Mouse (Mus musculus) cerebellum, postnatal 4 days (tissue): ENCODE measurements around the gene Phactr1.

Source experiments
- DNase-seq, 2 experiments: peaks; one replicate each; pipeline ENCODE4 v3.0.0; 2022; ENCODE audit warnings: low spot score in 2 of 2, mixed read lengths in 1 of 2

Phactr1 gene

DNA sequence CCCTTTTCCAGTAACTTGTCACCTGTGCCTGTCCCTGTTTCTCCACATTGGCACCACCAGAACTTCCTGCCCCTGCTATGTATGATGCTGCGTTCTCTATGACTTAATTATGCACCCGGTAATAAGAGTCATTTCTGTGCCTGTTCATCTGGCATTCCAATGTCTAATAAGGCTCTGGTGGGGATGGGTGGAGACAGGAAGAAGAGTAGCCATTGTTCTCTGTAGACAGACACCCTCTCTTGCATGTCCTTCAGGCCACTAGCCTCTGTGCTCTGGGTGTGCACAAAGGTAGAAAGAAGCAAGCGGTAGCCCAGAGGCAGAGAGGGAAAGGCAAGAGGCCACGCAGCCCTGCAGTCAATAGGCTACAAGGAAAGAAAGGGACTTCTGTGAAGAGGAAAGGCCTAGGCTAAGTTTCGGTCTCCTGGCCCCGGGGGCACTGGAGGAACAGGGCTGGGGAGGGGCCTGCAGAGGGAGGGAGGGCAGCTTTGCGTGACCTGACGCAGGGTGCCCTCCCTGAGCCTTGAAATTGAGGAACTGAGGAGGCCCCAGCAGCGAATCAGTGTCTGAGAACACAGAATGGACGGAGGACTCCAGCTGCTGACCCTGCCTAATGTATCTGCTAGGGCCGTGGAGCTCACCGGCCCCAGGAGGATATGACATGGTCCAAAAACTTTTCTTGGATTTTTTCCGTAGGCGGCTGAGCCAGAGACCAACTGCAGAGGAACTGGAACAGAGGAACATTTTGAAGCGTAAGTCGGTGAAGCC is 442.1 kb downstream of the Phactr1 start:
- DNase-seq: no peak

DNA sequence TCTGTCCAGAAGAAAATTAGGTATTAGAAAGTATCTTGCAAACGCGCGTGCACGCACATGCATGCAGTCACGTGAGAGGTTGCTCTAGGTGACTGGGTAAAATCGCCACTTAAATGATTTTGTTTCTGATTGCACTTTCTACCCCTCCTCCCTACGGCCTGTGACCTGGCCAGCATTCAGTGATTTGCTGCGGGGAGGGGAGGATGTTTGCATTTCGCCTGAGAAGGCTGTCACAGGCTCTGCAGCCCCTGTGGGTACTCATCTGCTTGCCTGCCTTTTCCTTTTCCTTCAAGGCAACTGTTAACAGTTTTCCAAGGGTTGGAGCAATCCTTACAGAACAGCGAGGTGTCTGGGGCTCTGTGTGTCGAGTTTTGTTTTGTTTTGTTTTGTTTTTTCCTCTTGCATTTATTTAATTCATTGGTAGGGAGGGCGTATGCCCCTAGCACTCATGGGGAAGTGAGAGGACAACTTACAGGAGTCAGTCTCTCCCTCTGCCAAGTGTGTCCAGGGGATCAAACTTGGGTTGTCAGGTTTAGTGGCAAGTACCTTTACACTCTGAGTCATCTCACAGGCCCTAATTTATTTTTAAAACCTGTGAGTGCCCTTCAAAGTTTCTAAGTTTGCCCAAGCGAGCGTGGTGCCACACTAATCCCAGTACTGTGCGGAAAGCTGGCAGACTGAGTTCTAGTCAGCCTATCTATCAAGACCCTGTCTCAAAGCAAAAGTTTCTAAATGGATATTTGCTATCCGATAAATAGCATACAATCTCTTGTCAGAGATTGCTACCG is 443.7 kb downstream of the Phactr1 start:
- DNase-seq: no peak

DNA sequence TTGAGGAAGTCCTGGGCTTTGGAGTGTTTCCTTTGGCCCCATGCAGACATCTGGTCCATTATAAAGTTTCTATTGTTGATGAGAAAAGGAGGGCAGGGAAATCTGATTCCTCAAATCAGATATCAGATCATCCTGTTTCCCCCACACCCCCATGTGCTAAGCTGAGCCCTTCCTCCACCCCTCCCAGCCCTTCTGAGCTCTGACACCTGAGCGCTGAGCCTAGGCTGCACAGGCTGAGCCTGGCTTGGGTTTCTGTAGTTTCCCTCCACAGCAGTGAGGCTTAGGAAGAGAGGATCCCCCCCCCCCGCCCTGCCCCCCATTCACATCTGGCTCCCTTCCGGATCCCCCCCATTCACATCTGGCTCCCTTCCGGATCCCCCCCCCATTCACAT is 444.3 kb downstream of the Phactr1 start:
- no peak for DNase-seq

DNA sequence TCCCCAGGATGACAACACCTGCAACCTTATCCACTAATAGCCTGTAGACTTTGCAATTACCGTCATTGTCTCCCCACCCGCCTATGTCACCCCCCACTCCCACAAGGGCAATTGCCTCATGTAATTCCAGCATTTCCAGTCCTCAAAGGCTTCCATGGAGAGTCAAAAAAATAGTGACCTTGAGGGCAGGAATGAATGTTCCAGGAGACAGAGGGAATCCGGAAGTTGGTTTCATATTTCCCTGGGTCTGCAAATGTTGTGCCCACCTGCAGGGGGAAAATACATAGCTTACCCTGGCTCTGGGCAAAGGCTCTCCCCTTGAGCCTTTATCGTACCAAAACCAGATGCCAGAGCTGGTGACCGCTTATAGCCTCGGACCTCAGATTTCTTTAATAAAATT is 449.7 kb downstream of the Phactr1 start:
- no peak for DNase-seq

DNA sequence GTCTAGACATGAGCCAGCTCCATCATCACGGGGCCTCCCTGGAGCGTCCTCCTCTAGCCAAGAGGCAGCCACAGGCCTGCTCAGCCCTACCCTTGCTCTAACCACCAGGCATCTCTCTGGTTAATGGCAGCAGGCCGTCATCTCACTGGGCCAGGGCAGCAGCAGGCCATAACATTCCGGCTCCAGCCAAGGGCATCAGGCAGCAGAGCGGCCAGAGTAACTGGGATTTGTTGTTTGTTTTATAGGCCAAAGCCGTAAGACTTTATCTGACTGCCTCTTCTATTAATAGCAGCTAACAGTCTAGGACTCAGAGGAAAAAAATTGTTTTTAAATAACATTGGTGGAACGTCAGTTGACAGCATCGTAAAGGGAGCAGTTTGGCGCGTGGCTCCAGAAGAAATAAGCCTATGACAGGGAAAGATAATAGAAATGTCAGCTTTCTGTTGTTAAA is 451.3 kb downstream of the Phactr1 start:
- no peak for DNase-seq

DNA sequence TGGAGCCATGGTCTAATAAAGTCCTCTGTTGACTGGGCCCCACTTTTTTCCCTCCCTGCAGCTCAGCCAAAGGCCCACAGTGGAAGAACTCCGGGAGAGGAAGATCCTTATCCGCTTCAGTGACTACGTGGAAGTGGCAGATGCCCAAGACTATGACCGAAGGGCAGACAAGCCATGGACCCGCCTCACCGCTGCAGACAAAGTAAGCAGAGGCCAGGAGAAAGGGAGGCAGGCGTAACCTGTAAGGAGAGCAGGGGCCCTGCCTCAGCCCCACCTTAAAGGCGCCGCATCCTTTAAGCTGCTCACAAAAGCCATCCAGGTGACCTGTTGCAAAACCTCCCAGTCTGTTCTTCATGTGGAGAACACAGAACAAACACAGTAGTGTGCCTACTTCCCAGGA is 452.4 kb downstream of the Phactr1 start:
- DNase-seq: no peak

DNA sequence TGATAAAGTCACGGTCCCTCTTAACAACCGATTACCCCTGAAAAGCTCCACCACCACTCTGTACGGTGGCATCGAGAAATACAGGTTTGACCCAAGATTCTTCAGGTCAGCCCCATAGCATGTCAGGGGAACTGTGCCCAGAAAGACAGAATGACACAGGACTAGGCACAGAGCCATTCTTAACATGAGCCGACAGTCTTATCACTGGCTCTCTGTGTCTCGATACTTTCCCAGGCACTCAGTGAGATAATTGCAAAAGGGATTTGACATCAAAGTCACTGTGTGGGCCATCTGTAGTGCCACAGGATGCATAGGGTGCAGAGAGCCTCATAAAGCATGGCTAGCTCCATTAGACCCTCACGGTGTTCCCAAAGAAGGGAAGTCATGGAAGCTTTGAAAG is 453.0 kb downstream of the Phactr1 start:
- DNase-seq: no peak

DNA sequence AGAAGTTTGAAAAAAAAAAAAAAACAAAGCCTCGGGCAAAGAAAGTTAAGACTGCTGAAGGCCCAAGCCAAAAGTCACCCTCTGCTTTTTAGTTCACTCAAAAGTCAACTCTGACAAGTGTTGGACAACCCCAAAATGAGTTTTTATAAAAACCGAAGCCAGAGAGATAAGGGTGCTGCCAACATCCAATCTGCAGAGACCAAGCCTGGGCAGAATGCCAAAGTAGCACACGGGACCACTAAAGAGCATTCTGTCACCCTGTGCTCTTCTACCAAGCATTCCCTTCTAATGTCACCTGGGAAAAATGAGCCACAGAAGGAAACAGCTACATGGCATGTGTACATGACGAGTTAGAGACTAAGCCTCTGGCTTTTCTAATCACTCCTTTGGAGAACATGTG is 454.0 kb downstream of the Phactr1 start:
- DNase-seq: no peak

DNA sequence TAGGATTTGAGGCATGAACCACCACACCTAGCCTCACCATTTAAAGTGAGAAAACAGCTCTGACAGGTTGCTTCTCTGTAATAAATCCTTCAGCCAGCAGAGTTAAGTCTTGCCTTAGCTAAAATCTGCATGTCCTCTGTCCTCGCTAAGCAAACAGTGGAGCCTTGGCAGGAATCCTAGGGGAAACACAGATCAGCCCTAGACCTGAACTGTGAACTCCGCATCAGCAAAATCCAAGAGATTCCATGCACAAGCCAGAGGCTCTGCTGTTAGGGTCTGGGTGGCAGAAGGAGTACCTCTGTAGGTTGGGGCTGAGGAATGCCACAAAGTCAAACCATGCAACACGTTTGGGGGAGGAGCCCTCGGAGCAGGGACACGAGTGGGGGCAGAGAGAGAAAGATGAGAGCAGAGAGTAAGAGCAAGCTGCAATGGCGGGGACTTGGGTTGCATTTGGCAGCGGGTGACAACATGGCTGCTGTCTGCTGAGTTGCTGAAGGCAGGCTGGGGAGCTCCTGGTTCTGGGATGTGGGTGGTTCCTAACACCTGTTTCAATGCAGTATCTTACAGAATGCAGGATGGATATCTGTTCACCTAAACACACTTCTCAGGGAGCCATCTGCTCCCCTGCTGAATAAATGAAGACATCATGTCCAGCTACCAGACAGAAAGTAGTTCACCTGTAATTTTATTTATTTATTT is 464.4 kb downstream of the Phactr1 start:
- DNase-seq: no peak

DNA sequence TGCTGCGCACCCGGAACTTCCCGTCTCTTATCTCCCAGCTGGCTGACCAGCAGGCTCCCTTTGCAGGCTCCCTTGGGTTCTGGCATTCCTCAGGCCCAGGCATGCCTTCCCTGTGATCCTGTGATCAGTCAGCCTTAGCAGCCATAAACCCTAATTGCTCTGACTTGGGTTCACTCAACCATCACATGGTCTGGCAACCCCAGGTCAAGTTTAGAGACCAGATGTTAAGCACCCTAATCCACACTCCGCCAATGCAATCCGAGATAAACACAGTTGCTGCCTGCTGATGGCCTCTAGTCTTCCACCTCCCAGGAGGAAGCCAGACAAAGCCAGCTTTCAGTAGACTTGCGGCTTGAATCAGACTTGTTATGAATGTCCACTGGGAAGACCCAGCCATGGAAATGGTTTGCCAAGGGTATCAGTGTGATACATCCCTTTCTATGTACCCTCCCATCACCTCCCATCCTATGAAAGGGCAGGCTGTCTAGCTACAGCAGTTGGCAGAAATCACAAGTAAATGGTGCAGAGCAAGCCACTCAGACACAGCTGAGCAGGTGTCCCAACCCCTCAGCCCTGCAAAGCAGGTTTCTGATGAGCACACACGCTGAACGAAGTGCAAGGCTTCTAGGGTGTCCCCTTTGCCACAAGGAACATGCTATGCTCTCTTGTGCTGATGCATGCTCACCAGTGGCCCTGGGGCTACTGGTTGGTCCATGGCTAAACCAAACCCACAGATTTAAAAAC is 466.3 kb downstream of the Phactr1 start:
- no peak for DNase-seq

DNA sequence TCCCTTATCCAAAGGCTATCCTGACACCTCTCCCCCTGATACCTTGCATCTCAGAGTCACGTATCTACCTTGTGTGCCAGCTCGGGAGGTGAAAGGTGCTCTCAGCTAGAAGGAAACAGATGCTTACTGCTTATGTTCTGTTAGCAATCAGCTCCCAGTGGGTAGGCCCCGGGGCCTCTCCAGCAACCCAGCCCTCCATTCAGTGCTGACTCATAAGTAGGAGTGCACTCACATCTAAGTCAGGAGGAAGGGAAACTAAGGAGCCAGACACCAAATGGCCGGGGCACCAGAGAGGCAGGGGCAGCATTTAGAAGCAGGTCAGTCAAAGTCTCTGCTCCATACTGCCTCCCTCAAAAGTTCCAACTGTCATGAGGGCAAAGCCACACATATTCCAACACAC is 468.3 kb downstream of the Phactr1 start:
- no peak for DNase-seq

DNA sequence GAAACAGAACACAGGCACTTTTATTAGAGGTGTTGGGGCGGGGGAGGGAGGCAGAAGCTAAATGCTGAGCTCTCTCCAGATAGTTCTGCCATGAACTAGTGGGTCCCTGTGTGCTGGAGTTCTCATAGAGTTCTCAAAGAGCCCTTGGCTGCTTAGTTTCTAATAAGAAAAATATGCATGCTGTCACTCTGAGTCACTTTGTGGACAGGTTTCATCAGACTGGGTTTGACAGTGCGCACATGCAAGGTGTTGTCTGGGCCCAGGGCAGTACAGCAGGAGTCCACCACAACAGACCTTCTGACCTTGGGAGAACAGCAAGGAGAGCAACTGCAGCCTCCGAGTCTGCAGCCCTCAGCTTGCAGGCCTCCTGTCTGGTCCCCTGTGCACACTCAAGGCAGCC is 469.2 kb downstream of the Phactr1 start:
- no peak for DNase-seq

DNA sequence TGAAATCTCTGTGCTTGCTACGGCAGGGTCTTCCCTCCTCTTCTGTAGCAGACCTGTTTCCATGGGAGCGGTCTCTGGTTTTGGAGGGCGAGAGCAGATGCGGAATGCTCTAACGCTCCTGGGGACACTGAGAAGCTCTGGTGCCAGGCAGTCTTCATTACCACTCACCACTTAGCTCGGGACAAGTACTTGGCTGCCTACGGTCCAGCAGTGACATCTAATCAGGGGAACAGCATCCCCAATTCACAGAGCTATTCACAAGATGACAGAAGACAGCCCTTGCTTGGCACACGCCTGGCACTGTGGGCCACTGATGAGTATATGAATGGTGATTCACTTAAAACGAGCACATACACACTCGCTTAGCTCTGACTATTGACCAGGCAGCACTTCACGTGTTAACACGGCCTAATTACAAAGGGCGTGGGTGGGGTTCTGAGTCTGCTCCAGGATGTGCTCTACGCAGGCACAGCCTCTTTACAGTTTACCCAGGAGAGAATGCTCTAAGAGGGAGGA is 471.6 kb downstream of the Phactr1 start:
- no peak for DNase-seq

DNA sequence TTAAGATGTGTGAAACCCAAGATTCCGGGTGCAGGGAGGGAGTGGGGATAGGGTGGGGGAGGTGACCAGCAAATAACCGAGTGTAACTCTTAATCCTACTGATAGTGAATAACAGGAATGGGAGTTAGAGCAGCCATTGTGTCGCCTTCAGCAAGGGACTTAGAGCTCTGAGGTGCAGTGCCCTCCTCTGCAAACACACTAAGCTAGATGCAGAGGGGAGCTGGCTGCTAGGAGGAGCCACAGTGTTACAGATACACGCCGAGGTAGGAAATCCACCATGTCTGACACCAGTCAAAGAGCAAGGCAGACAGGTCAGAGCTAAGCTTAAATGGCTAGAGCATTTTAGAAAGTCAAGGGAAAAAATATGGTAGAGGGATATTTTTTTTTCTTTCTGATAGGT is 476.9 kb downstream of the Phactr1 start:
- DNase-seq: no peak

DNA sequence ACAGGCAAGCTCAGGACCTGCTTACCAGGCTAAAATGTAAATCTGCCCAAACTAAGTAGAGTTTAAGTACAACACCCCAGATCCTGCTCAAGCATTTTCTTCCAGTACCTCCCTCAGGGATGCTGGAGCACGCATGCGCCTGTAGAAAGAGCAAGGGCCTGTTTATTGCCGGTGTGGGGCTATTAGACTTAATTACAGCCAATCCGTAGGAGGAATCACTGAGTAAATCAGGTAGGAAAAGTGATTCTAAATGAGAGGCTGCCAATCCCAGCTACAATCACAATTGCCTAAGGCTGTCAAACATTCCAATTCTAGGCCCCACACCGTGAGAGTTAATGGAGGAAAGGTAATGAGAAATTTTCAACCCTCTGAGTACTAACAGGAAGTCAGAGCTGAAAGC is 477.9 kb downstream of the Phactr1 start:
- DNase-seq: no peak

DNA sequence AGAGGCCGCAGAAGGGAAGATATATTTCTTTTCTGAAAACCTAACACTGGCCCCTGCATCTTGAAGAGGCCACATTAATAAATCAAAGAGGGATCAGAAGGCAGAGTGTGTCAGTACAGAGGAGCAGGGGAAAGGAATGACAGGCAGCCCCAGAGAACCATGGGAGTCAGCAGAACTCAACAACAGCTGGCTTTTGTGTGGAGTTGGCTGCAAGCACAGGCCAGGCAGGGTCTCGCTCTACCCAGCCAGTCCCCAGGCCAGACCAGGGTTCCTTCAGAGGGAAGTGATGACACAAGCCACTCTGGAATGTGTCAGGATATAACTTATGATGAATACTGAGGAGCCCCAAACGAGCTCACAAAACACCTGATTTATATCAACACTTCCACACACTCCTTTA is 479.0 kb downstream of the Phactr1 start:
- DNase-seq: no peak

DNA sequence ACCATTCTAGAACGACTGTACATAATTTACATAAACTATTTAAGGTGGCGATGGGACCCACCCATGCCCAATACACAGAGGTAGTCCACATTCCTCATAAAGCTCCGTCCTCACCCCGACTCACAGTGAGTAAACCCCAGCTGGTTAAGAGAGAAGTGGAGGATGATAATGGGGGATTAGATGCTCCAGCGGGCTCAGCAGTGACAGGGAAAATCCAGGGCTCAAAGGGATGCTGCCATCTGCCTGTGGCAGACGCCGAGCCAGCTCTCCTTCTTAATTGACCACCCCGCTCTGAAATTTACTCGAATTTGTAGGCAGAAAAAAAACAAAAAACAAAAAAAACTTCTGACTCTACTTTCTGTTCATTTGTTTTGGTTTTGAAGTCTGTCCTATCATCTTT is 487.3 kb downstream of the Phactr1 start:
- DNase-seq: no peak

DNA sequence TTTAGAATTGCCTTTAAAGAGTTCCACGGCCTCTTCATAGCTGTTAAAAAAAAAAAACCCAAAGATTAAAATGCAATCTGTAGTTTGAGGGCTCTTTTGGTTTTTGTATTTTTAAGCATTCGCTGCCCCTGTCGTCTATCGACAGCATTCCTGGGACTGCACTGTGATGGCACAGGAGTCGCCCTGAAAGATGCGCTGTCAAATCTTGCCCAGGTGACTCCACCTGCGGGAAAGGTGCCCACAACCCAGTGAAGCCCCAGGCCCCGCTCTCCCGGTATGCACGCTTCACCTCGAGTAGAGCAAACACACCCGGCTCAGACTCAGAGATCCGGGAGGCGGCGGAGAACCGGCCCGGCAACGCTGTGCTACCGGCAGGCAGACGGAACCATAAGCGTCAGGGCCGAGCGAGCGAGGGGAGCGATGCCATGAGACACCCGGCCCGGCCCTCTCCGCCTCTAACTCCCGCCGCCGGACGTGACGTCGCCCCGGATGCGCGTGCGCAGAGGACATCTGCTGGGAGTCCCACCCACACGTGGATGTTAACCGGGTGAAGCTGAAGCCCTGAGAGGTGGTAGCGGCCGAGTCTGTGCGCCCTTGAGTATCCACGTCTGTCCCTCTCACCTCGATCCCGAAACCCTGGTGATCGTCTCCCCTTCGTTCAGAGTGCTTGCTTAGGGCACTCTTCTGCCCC is 490.7 kb downstream of the Phactr1 start, which contains the start of gene Tbc1d7:
Gene Tbc1d7 (minus strand): TSS at position 482 of the 691 bp plus-strand sequence.
- DNase-seq: peak; percentile 98

DNA sequence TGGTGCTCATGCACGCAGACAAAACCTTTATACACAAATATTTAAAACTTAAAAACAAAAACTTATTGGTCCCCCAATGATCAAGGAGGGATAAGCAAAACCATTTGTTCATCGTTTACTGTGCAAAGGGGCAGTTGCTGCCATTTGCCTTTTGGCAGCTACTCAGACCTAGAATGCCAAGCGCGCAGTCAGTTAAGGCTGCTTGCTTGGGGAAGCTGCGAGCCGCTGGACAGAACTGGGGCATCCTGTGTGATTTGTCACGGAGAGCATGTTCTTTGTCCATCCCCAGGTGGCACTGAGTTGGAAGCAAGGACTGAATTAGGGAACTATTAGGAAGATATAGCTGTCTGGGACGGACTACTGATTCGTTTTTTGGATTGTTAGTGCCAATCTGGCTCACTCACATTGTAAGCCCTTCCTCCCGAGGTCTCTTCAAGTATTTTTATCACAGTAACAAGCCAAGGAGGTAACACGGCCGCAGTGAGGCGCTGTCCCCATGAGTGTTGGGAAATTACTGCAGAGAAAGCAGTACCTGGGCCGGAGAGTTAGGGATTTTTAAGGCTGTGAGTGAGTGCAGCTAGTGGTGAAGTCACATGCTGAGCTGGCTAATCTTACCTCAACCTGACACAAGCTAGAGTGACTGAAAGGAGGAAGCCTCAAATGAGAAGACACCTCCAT is 491.8 kb downstream of the Phactr1 start:
- DNase-seq: peak in 1 of 2 experiments; percentile 25

DNA sequence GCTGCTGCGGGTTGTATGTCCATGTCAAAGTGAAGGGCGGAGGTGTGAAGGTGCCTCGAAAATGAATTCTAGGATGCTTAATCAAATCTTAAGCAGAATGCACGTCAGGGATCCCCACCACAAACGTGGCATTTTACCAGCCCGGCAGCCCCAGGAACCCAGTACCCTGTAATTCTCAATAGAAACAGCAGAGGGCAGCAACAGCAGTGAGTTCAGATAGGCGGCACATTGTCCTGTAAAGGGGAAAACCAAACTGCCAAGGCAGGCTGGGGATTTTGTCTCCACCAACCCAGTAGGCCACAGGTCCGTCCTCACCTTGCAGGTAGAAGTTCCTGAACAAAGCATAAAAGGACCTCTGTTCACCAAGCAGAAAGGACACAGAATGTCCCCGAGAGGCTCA is 492.8 kb downstream of the Phactr1 start:
- DNase-seq: peak; percentile 53 to 76
